Mouse (Mus musculus) intestine, postnatal 0 days (tissue): ENCODE data around the gene Spata33. TPM values are rescaled to one million over a fixed set of nuclear protein-coding genes. Genes with fewer than 3 reads are reported as not detected.

Experiments used
- ATAC-seq: fragments of 200-750 bp; cut with Nextera tagmentation; 2 replicates; pipeline ENCODE4 v1.8.0; 2017; ENCODE audit warnings: mild to moderate bottlenecking, moderate TSS enrichment, moderate library complexity
- H3K27ac ChIP-seq: fragments of 300-500 bp; sonication (generic); 2 replicates; pipeline ENCODE4 v1.5.1; 2014; ENCODE audit warnings: mild to moderate bottlenecking, low read depth, low read length, moderate library complexity
- H3K27me3 ChIP-seq: fragments of 300-500 bp; sonication (generic); replicated peaks from 2 replicates; pipeline ENCODE4 v1.6.1; 2014; ENCODE audit warnings: low read length, mixed read lengths; ENCODE audit not compliant: control insufficient read depth, insufficient read depth
- H3K36me3 ChIP-seq: fragments of 300-500 bp; sonication (generic); 2 replicates; pipeline ENCODE4 v1.6.1; 2014; ENCODE audit warnings: mild to moderate bottlenecking, moderate library complexity; ENCODE audit not compliant: control insufficient read depth, insufficient read depth
- H3K4me1 ChIP-seq: fragments of 300-500 bp; sonication (generic); replicated peaks from 2 replicates; pipeline ENCODE4 v1.6.1; 2014; ENCODE audit warnings: antibody characterized with exemption, low read length, mixed read lengths; ENCODE audit not compliant: control insufficient read depth, insufficient read depth
- H3K4me2 ChIP-seq: fragments of 300-500 bp; sonication (generic); replicated peaks from 2 replicates; pipeline ENCODE4 v1.6.1; 2014; ENCODE audit warnings: low read depth, mild to moderate bottlenecking, moderate library complexity
- H3K4me3 ChIP-seq: fragments of 300-500 bp; sonication (generic); 2 replicates; pipeline ENCODE4 v1.5.1; 2014; ENCODE audit warnings: low read depth, low read length
- H3K9ac ChIP-seq: fragments of 300-500 bp; sonication (generic); 2 replicates; pipeline ENCODE4 v1.6.1; 2014; ENCODE audit warnings: mild to moderate bottlenecking, low read depth, low read length
- H3K9me3 ChIP-seq: fragments of 300-500 bp; sonication (generic); 2 replicates; pipeline ENCODE4 v1.6.1; 2016; ENCODE audit warnings: mixed run types; ENCODE audit not compliant: control insufficient read depth
- CTCF ChIP-seq: sonication (generic); IDR thresholded peaks from 2 replicates; pipeline ENCODE4 v1.5.1; 2016; ENCODE audit warnings: low read depth, mild to moderate bottlenecking, control low read depth, antibody characterized with exemption, moderate library complexity
- WGBS: fragments of 180-500 bp; shearing (Covaris S2); extraction: QIAGEN DNeasy Blood & Tissue Kit; methylation state at CpG from one replicate; pipeline ENCODE4 v1.1.7; 2014; 5-methylcytosine and 5-hydroxymethylcytosine counted together
- polyA plus RNA-seq: library from polyadenylated mRNA; unstranded; fragments of >200 nt; fragmentation: Nextera tagmentation; extraction: Ambion mirVana; gene quantifications from 2 replicates; pipeline ENCODE4 v1.2.1, GENCODE M21; 2015

The Spata33 gene
- polyA plus RNA-seq: 0.55 and 1.2 TPM in 2 replicates

DNA sequence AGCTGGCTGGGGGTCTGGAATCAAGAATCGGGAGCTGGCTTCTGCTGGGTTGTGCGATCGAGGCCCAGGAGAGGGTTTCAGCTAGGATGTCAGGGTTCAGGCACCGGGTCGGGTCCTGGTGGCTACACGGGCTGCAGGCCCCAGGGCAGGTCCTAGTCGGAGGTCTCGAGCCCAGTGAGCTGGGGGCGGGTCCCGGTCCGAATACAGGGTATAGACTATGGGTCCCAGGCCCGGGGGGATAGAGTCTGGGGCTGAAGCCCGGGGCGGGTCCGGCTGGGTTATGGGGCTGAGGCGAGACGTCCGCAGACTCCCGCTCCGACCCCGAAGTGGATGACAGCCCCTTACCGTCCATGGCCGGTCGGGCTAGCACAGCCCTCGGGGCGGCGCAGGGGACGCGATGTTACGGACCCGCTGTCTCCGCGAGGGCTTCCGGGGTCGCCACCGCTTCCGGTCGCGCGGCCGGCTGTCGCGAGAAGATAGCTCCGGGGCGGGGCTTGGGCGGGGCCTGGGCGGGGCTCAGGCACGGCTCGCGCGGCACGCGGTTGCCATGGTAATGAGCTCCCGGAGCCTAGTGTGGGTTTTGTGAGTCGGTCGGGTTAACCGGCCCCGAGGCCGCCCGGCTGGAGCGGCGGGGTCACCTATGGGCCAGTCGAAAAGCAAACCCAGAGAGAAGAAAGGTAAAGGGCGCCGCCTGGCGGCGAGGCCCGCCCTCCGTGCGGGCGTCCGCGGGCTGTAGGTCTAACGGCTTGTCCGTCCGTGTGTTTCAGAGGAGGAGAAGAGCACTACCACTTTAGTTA lies at the start of gene Spata33, which contains the start of gene Chmp1a:
Spata33 (plus strand) TSS at position 512 of the 797 bp plus-strand sequence.
Chmp1a (minus strand) TSS at position 443 of the 797 bp plus-strand sequence.
- Histone ChIP-seq H3K4me2 (peak within 1 kb of the TSS; percentile 85), H3K9ac (peak within 1 kb of the TSS; percentile 84), H3K4me3 (peak within 1 kb of the TSS; percentile 84), H3K27me3 (no peaks in the 10 kb centered on the region), H3K36me3 (peaks cover 28% of the 10 kb centered on the region), H3K9me3 (no peaks in the 10 kb centered on the region), H3K27ac (peak within 1 kb of the TSS; percentile 78), H3K4me1 (no peaks in the 10 kb centered on the region; the same call in 1 of the 2 replicates)
- ATAC-seq: peak; percentile 87
- peak; percentile 72 for TF ChIP-seq CTCF
- WGBS: under 1% methylated on average over 76 of the region's 76 CpGs

DNA sequence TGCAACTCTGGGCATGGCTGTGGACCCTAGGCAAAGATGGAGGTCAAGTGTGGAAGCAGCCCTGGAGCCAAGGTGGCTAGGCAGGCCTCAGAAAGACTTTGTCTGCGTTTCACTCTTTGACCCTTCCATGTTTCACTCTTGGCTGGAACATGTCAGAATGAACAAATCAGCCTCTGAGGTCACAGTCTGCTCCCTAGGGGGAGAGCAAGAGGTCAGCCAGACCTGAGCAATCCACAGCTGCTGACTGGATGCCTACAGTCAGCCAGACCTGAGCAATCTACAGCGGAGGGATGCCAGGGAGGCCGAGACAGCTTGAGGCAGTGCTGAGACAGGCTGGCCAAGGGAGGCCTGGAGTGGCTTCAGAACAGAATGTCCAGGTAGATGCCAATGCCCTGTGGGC lies 31.2 kb upstream of the Spata33 start:
- no peak for TF ChIP-seq CTCF
- no peak for ATAC-seq
- no peaks in the 10 kb centered on the region for H3K36me3 ChIP-seq
- no peak overlapping the region for H3K4me3 ChIP-seq
- H3K4me1 ChIP-seq: no peaks in the 10 kb centered on the region
- H3K9ac ChIP-seq: no peak overlapping the region
- H3K4me2 ChIP-seq: no peak overlapping the region
- H3K27me3 ChIP-seq: no peaks in the 10 kb centered on the region
- H3K9me3 ChIP-seq: no peaks in the 10 kb centered on the region
- WGBS: 65% methylated on average over 3 of the region's 3 CpGs
- H3K27ac ChIP-seq: no peak overlapping the region

DNA sequence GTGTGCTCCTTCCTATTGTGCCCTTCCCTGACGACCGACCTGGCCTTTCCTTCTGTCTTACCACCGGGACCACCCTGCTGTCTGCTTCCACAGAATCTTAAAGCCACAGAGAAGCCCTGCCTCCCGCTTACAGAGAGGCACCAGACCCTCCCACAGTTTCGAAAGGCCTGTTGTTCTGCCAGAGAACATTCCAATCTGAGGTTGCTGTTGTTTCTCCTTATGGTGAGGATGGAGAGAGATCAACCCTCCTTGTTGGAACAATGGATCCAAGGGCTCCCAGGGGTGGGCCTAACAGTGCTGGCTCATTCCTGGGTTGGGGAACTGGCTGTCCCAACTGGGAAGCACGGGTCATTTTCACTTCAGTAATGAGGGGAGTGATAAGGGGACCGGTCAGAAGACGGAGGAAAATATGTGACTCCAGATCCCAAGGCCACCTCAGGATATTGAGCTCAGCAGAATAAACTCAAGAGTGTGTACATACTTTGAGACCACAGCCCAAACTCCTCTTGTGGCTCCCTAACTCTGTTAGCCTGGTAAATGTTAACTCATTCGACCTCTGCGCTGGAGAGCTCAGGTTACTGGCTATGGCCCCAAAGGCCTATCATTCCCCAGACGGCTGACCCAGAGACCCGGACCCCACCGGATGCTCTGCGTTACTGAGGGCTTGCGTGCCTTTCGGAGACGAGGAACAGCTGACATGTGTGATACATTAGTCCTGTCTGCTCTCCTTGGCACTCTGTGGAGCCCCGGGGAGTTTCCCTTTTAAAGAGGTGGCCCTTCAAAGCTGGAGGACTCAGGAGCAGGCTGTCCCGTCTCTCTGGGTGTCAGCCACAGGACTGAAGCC lies 26.8 kb upstream of the Spata33 start, which contains the start of gene Dpep1:
Dpep1 (plus strand) TSS at position 677 of the 844 bp plus-strand sequence.
- peak within 1 kb of the TSS; percentile 54 for H3K27ac ChIP-seq
- H3K4me3 ChIP-seq: no peak within 1 kb of the TSS
- no peaks in the 10 kb centered on the region for H3K4me1 ChIP-seq
- no peak within 1 kb of the TSS for H3K4me2 ChIP-seq
- H3K9me3 ChIP-seq: no peaks in the 10 kb centered on the region
- no peak for ATAC-seq
- no peak for TF ChIP-seq CTCF
- peak within 1 kb of the TSS; percentile 22; the same call in 1 of the 2 replicates for H3K9ac ChIP-seq
- WGBS: 32% methylated on average over 19 of the region's 19 CpGs
- no peaks in the 10 kb centered on the region for H3K27me3 ChIP-seq
- H3K36me3 ChIP-seq: no peaks in the 10 kb centered on the region

DNA sequence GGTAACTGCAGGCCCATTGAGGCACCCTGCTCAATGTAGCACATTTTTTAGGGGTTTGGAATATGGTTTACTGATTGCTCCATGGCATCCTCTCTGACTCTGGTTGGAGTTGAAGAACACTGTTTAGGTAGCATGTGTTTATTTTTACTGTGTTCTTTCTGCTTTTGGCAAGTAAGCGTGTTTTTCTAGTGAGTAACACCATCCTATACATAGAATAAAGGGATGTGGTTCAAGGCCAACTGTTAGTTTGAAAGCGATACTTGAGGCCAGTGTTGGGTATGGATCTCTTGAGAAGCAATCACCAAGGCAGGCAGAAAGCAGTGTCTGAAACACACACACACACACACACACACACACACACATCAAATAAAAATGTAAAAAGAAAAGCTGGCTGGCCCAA lies 24.6 kb upstream of the Spata33 start:
- H3K4me1 ChIP-seq: no peaks in the 10 kb centered on the region
- no peak overlapping the region for H3K4me2 ChIP-seq
- no peak overlapping the region for H3K27ac ChIP-seq
- TF ChIP-seq CTCF: no peak
- ATAC-seq: no peak
- H3K9ac ChIP-seq: no peak overlapping the region
- no peaks in the 10 kb centered on the region for H3K9me3 ChIP-seq
- 75% methylated on average over 2 of the region's 2 CpGs for WGBS
- no peak overlapping the region for H3K4me3 ChIP-seq
- H3K27me3 ChIP-seq: no peaks in the 10 kb centered on the region
- no peaks in the 10 kb centered on the region for H3K36me3 ChIP-seq

DNA sequence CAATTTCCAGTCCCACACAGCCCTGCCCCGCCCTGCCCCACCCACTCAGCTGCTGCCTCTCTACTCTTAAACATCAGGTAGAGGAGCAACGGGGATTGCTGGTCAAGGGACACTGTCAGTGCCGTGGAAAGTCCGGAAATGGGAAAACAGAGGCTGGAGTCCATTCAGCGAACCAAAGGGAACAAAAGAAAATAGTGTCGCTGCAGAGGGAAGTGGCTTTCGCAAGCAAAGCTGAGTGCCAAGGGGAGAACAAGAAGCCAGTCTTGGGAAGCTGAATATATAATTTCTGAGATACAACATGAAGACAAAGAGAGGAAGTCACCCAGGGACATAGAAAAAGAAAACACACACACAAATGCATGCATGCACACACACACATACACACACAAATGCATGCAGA lies 23.8 kb upstream of the Spata33 start:
- WGBS: 40% methylated on average over 7 of the region's 7 CpGs
- Histone ChIP-seq H3K9ac (no peak overlapping the region), H3K9me3 (no peaks in the 10 kb centered on the region), H3K4me3 (no peak overlapping the region), H3K4me2 (no peak overlapping the region), H3K27me3 (no peaks in the 10 kb centered on the region), H3K27ac (no peak overlapping the region), H3K36me3 (no peaks in the 10 kb centered on the region), H3K4me1 (no peaks in the 10 kb centered on the region)
- no peak for ATAC-seq
- TF ChIP-seq CTCF: no peak

DNA sequence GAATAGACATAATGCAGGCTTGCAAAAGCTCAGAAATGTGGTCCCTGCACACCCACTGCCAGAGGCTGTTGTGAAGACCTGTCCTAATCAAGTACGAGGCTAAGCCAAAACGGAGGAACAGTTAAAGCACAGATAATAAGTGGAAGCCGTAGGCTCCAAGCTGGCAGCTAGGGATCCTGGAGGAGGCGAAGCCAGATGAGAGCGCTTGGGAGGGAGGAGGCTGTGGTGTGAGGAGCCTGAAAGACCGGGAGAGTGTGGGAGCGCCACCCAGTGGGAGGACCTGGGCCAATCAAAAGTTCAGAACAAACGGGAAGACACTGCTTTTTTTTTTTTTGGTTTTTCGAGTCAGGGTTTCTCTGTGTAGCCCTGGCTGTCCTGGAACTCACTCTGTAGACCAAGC lies 22.0 kb upstream of the Spata33 start:
- WGBS: 3% methylated on average over 9 of the region's 9 CpGs
- Histone ChIP-seq H3K36me3 (no peaks in the 10 kb centered on the region), H3K9ac (no peak overlapping the region), H3K9me3 (no peaks in the 10 kb centered on the region), H3K27me3 (no peaks in the 10 kb centered on the region), H3K4me1 (no peaks in the 10 kb centered on the region; the same call in 1 of the 2 replicates), H3K4me3 (no peak overlapping the region), H3K4me2 (peak overlapping the region; percentile 44; the same call in 1 of the 2 replicates), H3K27ac (0 out of 2 replicates have a peak overlapping the region, but pooled peaks have one; percentile 24)
- peak; percentile 39 for ATAC-seq
- TF ChIP-seq CTCF: peak; percentile 81
